Mouse (Mus musculus) intestine, embryonic 14.5 days (tissue): ENCODE measurements around the gene Olfr1271. TPM values are rescaled to one million over a fixed set of nuclear protein-coding genes. Genes with fewer than 3 reads are reported as not detected.
"Not testable (repeated sequence)": the region's sequence is repeated elsewhere in the genome, so short reads cannot be mapped to it uniquely, and the experiment has no call there.

Source experiments
- ATAC-seq: fragments of 200-750 bp; cut with Nextera tagmentation; replicated peaks from 2 replicates; pipeline ENCODE4 v1.8.0; 2017; ENCODE audit warnings: low read depth, moderate number of reproducible peaks, moderate TSS enrichment, moderate library complexity; ENCODE audit not compliant: low FRiP score, low TSS enrichment
- DNase-seq: peaks from one replicate; pipeline ENCODE4 v3.0.0-alpha.2; 2018; ENCODE audit warnings: low spot score
- H3K27ac ChIP-seq: fragments of 300-500 bp; sonication (generic); 2 replicates; pipeline ENCODE4 v1.5.1; 2014; ENCODE audit warnings: low read depth, mild to moderate bottlenecking, control low read depth
- H3K27me3 ChIP-seq: fragments of 300-500 bp; sonication (generic); replicated peaks from 2 replicates; pipeline ENCODE4 v1.6.1; 2014; ENCODE audit warnings: low read length, control low read depth; ENCODE audit not compliant: control insufficient read depth, insufficient read depth
- H3K36me3 ChIP-seq: fragments of 300-500 bp; sonication (generic); 2 replicates; pipeline ENCODE4 v1.6.1; 2014; ENCODE audit warnings: low read length, control low read depth; ENCODE audit not compliant: control insufficient read depth, insufficient read depth
- H3K4me1 ChIP-seq: fragments of 300-500 bp; sonication (generic); replicated peaks from 2 replicates; pipeline ENCODE4 v1.6.1; 2014; ENCODE audit warnings: low read length, control low read depth, mixed read lengths; ENCODE audit not compliant: control insufficient read depth, insufficient read depth
- H3K4me2 ChIP-seq: fragments of 300-500 bp; sonication (generic); 2 replicates; pipeline ENCODE4 v1.6.1; 2014; ENCODE audit warnings: low read length
- H3K4me3 ChIP-seq: fragments of 300-500 bp; sonication (generic); 2 replicates; pipeline ENCODE4 v1.5.1; 2014; ENCODE audit warnings: low read depth, low read length, control low read depth, mixed read lengths
- H3K9ac ChIP-seq: fragments of 300-500 bp; sonication (generic); 2 replicates; pipeline ENCODE4 v1.6.1; 2014; ENCODE audit warnings: mild to moderate bottlenecking, low read length
- H3K9me3 ChIP-seq: fragments of 300-500 bp; sonication (generic); 2 replicates; pipeline ENCODE4 v1.6.1; 2016; ENCODE audit warnings: low read length, control low read depth; ENCODE audit not compliant: control insufficient read depth
- WGBS: fragments of 180-500 bp; shearing (Covaris S2); extraction: QIAGEN DNeasy Blood & Tissue Kit; methylation state at CpG from one replicate; pipeline ENCODE4 v1.1.7; 2014; 5-methylcytosine and 5-hydroxymethylcytosine counted together
- polyA plus RNA-seq: library from polyadenylated mRNA; unstranded; fragments of >200 nt; fragmentation: Nextera tagmentation; extraction: Ambion mirVana; gene quantifications from 2 replicates; pipeline ENCODE4 v1.2.1, GENCODE M21; 2014

Gene Olfr1271
- polyA plus RNA-seq: not detected in 2 replicates

- no peaks in the 10 kb centered on the region for H3K9me3 ChIP-seq
- WGBS: 90% methylated on average over 2 of the region's 2 CpGs
- no peaks in the 10 kb centered on the region for H3K36me3 ChIP-seq
- H3K27me3 ChIP-seq: no peaks in the 10 kb centered on the region
- DNase-seq: no peak
- H3K9ac ChIP-seq: no peak within 1 kb of the TSS
- H3K27ac ChIP-seq: no peak within 1 kb of the TSS
- no peak within 1 kb of the TSS for H3K4me3 ChIP-seq
- no peak within 1 kb of the TSS for H3K4me2 ChIP-seq
- no peak for ATAC-seq
- H3K4me1 ChIP-seq: no peaks in the 10 kb centered on the region
Observed at GRCm38 (mm10) chr2:90270932-90271331, at the start of gene Olfr1271. Gene Olfr1271, minus strand, starts transcription at chr2:90271032.

- Histone ChIP-seq H3K9ac (no peak within 1 kb of the TSS), H3K4me1 (no peaks in the 10 kb centered on the region), H3K36me3 (no peaks in the 10 kb centered on the region), H3K4me2 (no peak within 1 kb of the TSS), H3K27me3 (no peaks in the 10 kb centered on the region), H3K9me3 (no peaks in the 10 kb centered on the region), H3K27ac (no peak within 1 kb of the TSS), H3K4me3 (no peak within 1 kb of the TSS)
- DNase-seq: no peak
- no peak for ATAC-seq
- 93% methylated on average over 6 of the region's 6 CpGs for WGBS
Observed at GRCm38 (mm10) chr2:90292741-90293140, 21.9 kb upstream of the Olfr1271 start, which contains the start of gene Olfr1272. Gene Olfr1272, minus strand, starts transcription at chr2:90292841.

- DNase-seq: no peak
- H3K9ac ChIP-seq: no peak within 1 kb of the TSS
- no peaks in the 10 kb centered on the region for H3K4me1 ChIP-seq
- no peaks in the 10 kb centered on the region for H3K36me3 ChIP-seq
- ATAC-seq: no peak
- 93% methylated on average over 4 of the region's 4 CpGs for WGBS
- no peak within 1 kb of the TSS for H3K27ac ChIP-seq
- no peak within 1 kb of the TSS for H3K4me2 ChIP-seq
- H3K4me3 ChIP-seq: no peak within 1 kb of the TSS
- no peaks in the 10 kb centered on the region for H3K9me3 ChIP-seq
- no peaks in the 10 kb centered on the region for H3K27me3 ChIP-seq
Observed at GRCm38 (mm10) chr2:90257492-90257891, 13.3 kb downstream of the Olfr1271 start, which contains the start of gene Olfr142. Gene Olfr142, minus strand, starts transcription at chr2:90257592.

GRCm38 (mm10) chr2:90224393-90224792 lies 46.4 kb downstream of the Olfr1271 start, which contains the start of gene Olfr1506:
Gene Olfr1506, minus strand, starts transcription at chr2:90224493.
- ATAC-seq, H3K4me1 ChIP-seq, H3K36me3 ChIP-seq, H3K27me3 ChIP-seq, H3K4me2 ChIP-seq, H3K4me3 ChIP-seq, DNase-seq, H3K9ac ChIP-seq, H3K27ac ChIP-seq, H3K9me3 ChIP-seq: not testable (repeated sequence)
- no CpG with 5 or more reads among the region's 6 CpGs for WGBS

Other genes with a start within 250 kb of the Olfr1271 start
- not detected in 2 replicates for gene Olfr1264, start 245.5 kb downstream of the Olfr1271 start, polyA plus RNA-seq
- not detected in 2 replicates for gene Olfr1265, start 235.7 kb downstream of the Olfr1271 start, polyA plus RNA-seq
- gene Olfr140, start 207.4 kb downstream of the Olfr1271 start, polyA plus RNA-seq: not detected in 2 replicates
- gene Olfr1269, start 149.6 kb downstream of the Olfr1271 start, polyA plus RNA-seq: not detected in 2 replicates
- not detected in 2 replicates for gene Olfr32, start 128.7 kb downstream of the Olfr1271 start, polyA plus RNA-seq
- gene Olfr1270, start 117.9 kb downstream of the Olfr1271 start, polyA plus RNA-seq: not detected in 2 replicates
- not detected in 2 replicates for gene Olfr1506, start 46.5 kb downstream of the Olfr1271 start, polyA plus RNA-seq
- gene Olfr142, start 13.4 kb downstream of the Olfr1271 start, polyA plus RNA-seq: not detected in 2 replicates
- gene Olfr1272, start 21.8 kb upstream of the Olfr1271 start, polyA plus RNA-seq: not detected in 2 replicates
- not detected in 2 replicates for gene Gm13769, start 51.2 kb upstream of the Olfr1271 start, polyA plus RNA-seq
- not detected in 2 replicates for gene Olfr1274-ps, start 127.7 kb upstream of the Olfr1271 start, polyA plus RNA-seq